ENCODE assay signal across 32 mouse cellular contexts in the genomic region with DNA sequence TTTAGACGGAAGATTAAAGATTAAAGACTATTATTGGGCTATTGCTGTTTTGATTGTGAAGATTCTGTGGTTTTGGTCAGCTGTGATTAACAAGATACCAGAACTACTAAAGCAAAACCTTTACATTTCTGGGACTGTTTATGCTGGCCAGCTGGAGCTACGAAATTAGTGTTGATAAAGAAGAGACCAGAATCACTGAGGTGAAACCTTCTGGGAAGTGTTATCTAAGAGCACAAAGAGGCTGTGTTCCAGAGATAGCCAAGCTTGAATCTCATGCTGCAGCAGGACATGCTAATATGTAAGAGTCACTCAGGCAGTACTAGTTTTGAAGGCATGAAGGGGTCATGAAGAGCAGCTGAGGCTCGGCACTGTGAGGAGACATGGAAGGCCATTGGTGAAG.
"Had no signal": no experiment of that assay in that cellular context is flagged by ENCODE, and none has a peak within 500 bp of the region (broad histone marks: within the 10 kb centered on the region; RNA-seq: fewer than 3 reads in every experiment).

No protein-coding gene starts in this region.

- H3K27ac ChIP-seq: limb, embryonic 10.5 days; limb, embryonic 12.5 days; limb, embryonic 13.5 days; limb, embryonic 15.5 days; liver, embryonic 12.5 days; liver, embryonic 13.5 days; liver, embryonic 14.5 days; liver, embryonic 15.5 days; lung, embryonic 15.5 days; macrophage; midbrain, embryonic 10.5 days; midbrain, embryonic 12.5 days; midbrain, embryonic 13.5 days; midbrain, embryonic 15.5 days; neural tube, embryonic 12.5 days had no signal

- H3K9ac ChIP-seq: limb, embryonic 12.5 days; limb, embryonic 13.5 days; limb, embryonic 15.5 days; liver, embryonic 12.5 days; liver, embryonic 13.5 days; liver, embryonic 14.5 days; liver, embryonic 15.5 days; liver, postnatal 0 days; lung, embryonic 14.5 days; lung, embryonic 15.5 days; midbrain, embryonic 12.5 days; midbrain, embryonic 13.5 days; midbrain, embryonic 15.5 days; neural tube, embryonic 12.5 days had no signal

- H3K4me1 ChIP-seq: limb, embryonic 10.5 days; limb, embryonic 12.5 days; limb, embryonic 13.5 days; limb, embryonic 15.5 days; liver, embryonic 12.5 days; liver, embryonic 13.5 days; liver, embryonic 15.5 days; lung, embryonic 15.5 days; megakaryocyte, embryonic 14.5 days; midbrain, embryonic 10.5 days; midbrain, embryonic 12.5 days; midbrain, embryonic 13.5 days; midbrain, embryonic 15.5 days; neural tube, embryonic 12.5 days had no signal

- H3K27me3 ChIP-seq: limb, embryonic 12.5 days; limb, embryonic 13.5 days; limb, embryonic 15.5 days; liver, embryonic 12.5 days; liver, embryonic 13.5 days; liver, embryonic 15.5 days; lung, embryonic 15.5 days; megakaryocyte, embryonic 14.5 days; midbrain, embryonic 12.5 days; midbrain, embryonic 13.5 days; midbrain, embryonic 15.5 days; neural tube, embryonic 12.5 days had no signal

- H3K9me3 ChIP-seq: limb, embryonic 10.5 days; limb, embryonic 12.5 days; limb, embryonic 13.5 days; limb, embryonic 15.5 days; liver, embryonic 12.5 days; liver, embryonic 13.5 days; liver, embryonic 15.5 days; lung, embryonic 15.5 days; megakaryocyte, embryonic 14.5 days; midbrain, embryonic 10.5 days; midbrain, embryonic 12.5 days; midbrain, embryonic 13.5 days; midbrain, embryonic 15.5 days; neural tube, embryonic 12.5 days had no signal

- H3K4me3 ChIP-seq: limb, embryonic 10.5 days; limb, embryonic 12.5 days; limb, embryonic 13.5 days; limb, embryonic 15.5 days; liver, embryonic 12.5 days; liver, embryonic 13.5 days; liver, embryonic 15.5 days; lung, embryonic 15.5 days; megakaryocyte, embryonic 14.5 days; midbrain, embryonic 10.5 days; midbrain, embryonic 12.5 days; midbrain, embryonic 13.5 days; midbrain, embryonic 15.5 days; myocyte; neural tube, embryonic 12.5 days had no signal

- H3K36me3 ChIP-seq: limb, embryonic 10.5 days; limb, embryonic 12.5 days; limb, embryonic 13.5 days; limb, embryonic 15.5 days; liver, embryonic 12.5 days; liver, embryonic 13.5 days; liver, embryonic 15.5 days; lung, embryonic 15.5 days; midbrain, embryonic 10.5 days; midbrain, embryonic 12.5 days; midbrain, embryonic 13.5 days; midbrain, embryonic 15.5 days; neural tube, embryonic 12.5 days had no signal

- H3K4me2 ChIP-seq: limb, embryonic 12.5 days; limb, embryonic 13.5 days; limb, embryonic 15.5 days; liver, embryonic 11.5 days; liver, embryonic 12.5 days; liver, embryonic 13.5 days; liver, embryonic 15.5 days; lung, embryonic 14.5 days; lung, embryonic 15.5 days; midbrain, embryonic 11.5 days; midbrain, embryonic 12.5 days; midbrain, embryonic 13.5 days; midbrain, embryonic 15.5 days; neural tube, embryonic 12.5 days had no signal

- ATAC-seq: liver, embryonic 12.5 days; liver, postnatal 0 days; lung, postnatal 0 days; midbrain, embryonic 13.5 days; midbrain, embryonic 15.5 days; midbrain, embryonic 16.5 days had no signal

- DNase-seq: left cerebral cortex, postnatal 4 days; liver; liver, embryonic 13.5 days; liver, postnatal 0 days; lung, adult 18-20 months; lung, adult 2 months; lung, embryonic 14.5 days; lung, postnatal 10 days; lung, postnatal 14 days; lung, postnatal 36 days; lung, postnatal 4 days; midbrain, embryonic 14.5 days had no signal
